Mouse (Mus musculus) kidney, postnatal 0 days (tissue): ENCODE data around the gene Zfp541. TPM values are rescaled to one million over a fixed set of nuclear protein-coding genes. Genes with fewer than 3 reads are reported as not detected.
A peak's percentile ranks its signal among the peaks of the same experiment; 100 is the strongest.

ENCODE experiments used
- ATAC-seq: fragments of 200-750 bp; cut with Nextera tagmentation; replicated peaks from 2 replicates; pipeline ENCODE4 v1.8.0; 2017; ENCODE audit warnings: low read depth, moderate number of reproducible peaks, moderate TSS enrichment, moderate library complexity; ENCODE audit not compliant: low FRiP score
- DNase-seq: peaks from one replicate; pipeline ENCODE4 v3.0.0-alpha.2; 2016; ENCODE audit warnings: low spot score
- H3K27ac ChIP-seq: fragments of 300-500 bp; sonication (generic); 2 replicates; pipeline ENCODE4 v1.5.1; 2014; ENCODE audit warnings: mild to moderate bottlenecking
- H3K27me3 ChIP-seq: fragments of 300-500 bp; sonication (generic); 2 replicates; pipeline ENCODE4 v1.6.1; 2014; ENCODE audit warnings: low read length, mixed read lengths; ENCODE audit not compliant: insufficient read depth
- H3K36me3 ChIP-seq: fragments of 300-500 bp; sonication (generic); 2 replicates; pipeline ENCODE4 v1.6.1; 2014; ENCODE audit warnings: low read length, mixed read lengths; ENCODE audit not compliant: insufficient read depth
- H3K4me1 ChIP-seq: fragments of 300-500 bp; sonication (generic); replicated peaks from 2 replicates; pipeline ENCODE4 v1.6.1; 2014; ENCODE audit warnings: antibody characterized with exemption, low read length, mixed read lengths; ENCODE audit not compliant: insufficient read depth
- H3K4me2 ChIP-seq: fragments of 300-500 bp; sonication (generic); 2 replicates; pipeline ENCODE4 v1.6.1; 2014; ENCODE audit warnings: mild to moderate bottlenecking, low read length, moderate library complexity, mixed read lengths
- H3K4me3 ChIP-seq: fragments of 300-500 bp; sonication (generic); replicated peaks from 2 replicates; pipeline ENCODE4 v1.5.1; 2014; ENCODE audit warnings: low read depth, low read length
- H3K9ac ChIP-seq: fragments of 300-500 bp; sonication (generic); 2 replicates; pipeline ENCODE4 v1.6.1; 2014; ENCODE audit warnings: low read depth, low read length
- H3K9me3 ChIP-seq: fragments of 300-500 bp; sonication (generic); replicated peaks from 2 replicates; pipeline ENCODE4 v1.6.1; 2016; ENCODE audit warnings: low read length, inconsistent platforms, mixed read lengths
- CTCF ChIP-seq: IDR thresholded peaks from 2 replicates; pipeline ENCODE4 v1.5.1; 2016; ENCODE audit warnings: antibody characterized with exemption, low read depth, mild to moderate bottlenecking, moderate library complexity
- WGBS: fragments of 180-500 bp; shearing (Covaris S2); extraction: QIAGEN DNeasy Blood & Tissue Kit; methylation state at CpG from one replicate; pipeline ENCODE4 v1.1.7; 2014; 5-methylcytosine and 5-hydroxymethylcytosine counted together
- polyA plus RNA-seq: library from polyadenylated mRNA; unstranded; fragments of >200 nt; fragmentation: Nextera tagmentation; extraction: Ambion mirVana; gene quantifications from 2 replicates; pipeline ENCODE4 v1.2.1, GENCODE M21; 2015

The Zfp541 gene
- polyA plus RNA-seq, 1 experiment from 2014 or later, result 0.05 TPM

DNA sequence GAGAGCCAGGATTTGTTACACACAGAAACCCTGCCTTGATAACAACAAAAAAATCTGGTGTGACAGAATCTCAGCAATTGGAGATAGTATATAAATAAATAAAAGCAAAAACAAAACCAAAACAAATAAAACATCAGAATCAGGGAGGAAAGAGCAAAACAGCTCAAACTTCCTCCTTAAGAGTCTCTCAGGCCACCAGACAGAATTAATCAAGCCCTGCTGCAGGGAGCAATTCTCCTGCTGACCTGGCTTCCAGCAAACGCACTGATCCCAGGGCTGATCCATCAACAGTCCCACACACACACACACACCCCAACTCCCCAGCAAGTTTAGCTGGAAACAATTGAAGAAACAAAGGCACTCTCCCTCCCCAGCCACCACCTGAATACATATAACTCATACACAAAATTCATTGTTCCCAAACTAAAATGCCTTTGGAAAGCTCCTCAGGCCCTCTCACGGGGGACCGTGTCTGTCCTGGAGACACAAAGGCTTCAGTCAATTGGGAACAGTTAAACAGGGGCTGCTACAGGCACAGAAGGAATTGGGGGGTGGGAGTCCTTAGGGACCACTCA lies 17.7 kb upstream of the Zfp541 start:
- H3K4me1 ChIP-seq, result peaks cover 25% of the 10 kb centered on the region
- H3K4me2 ChIP-seq, result peak overlapping the region; percentile 21; the same call in 1 of the 2 replicates
- H3K27ac ChIP-seq, result peak overlapping the region; percentile 32
- no peaks in the 10 kb centered on the region for H3K27me3 ChIP-seq
- H3K36me3 ChIP-seq, result no peaks in the 10 kb centered on the region
- WGBS, result 43% methylated on average over 3 of the region's 3 CpGs
- H3K9me3 ChIP-seq, result no peaks in the 10 kb centered on the region
- DNase-seq (peak; percentile 48), ATAC-seq (no peak)
- H3K4me3 ChIP-seq, result no peak overlapping the region
- TF ChIP-seq CTCF, result no peak
- 0 out of 2 replicates have a peak overlapping the region, but pooled peaks have one; percentile 13 for H3K9ac ChIP-seq

GRCm38 (mm10) chr7:16044531-16044930 lies 17.1 kb upstream of the Zfp541 start:
- Histone ChIP-seq H3K27ac (peak overlapping the region; percentile 47; the same call in 1 of the 2 replicates), H3K4me2 (no peak overlapping the region), H3K4me3 (no peak overlapping the region), H3K9me3 (no peaks in the 10 kb centered on the region), H3K27me3 (no peaks in the 10 kb centered on the region), H3K9ac (0 out of 2 replicates have a peak overlapping the region, but pooled peaks have one; percentile 13), H3K4me1 (peaks cover 31% of the 10 kb centered on the region), H3K36me3 (no peaks in the 10 kb centered on the region)
- no peak for ATAC-seq
- TF ChIP-seq CTCF, result no peak
- WGBS, result 31% methylated on average over 5 of the region's 5 CpGs
- no peak for DNase-seq

DNA sequence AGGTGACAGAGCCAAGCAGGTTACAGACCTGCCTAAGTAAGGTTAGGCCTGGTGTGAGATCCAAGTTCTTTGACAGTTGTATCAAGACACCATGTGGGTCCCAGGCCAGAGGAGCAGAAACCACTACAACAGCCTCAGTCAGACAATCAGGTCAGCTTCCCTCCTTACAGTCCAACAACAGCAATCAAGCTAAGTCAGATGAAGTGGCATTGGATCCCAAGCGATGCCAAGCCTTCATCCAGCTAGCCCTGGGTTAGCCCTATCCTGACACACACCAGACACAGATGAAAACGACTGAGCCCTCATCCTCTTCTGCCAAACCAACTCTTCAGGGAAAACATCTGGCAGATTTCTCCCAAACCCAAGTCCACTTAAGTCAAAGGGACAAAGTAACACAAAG lies 16.1 kb upstream of the Zfp541 start:
- H3K4me1 ChIP-seq, result peaks cover 40% of the 10 kb centered on the region
- H3K36me3 ChIP-seq, result no peaks in the 10 kb centered on the region
- peak overlapping the region; percentile 97 for H3K27ac ChIP-seq
- DNase-seq (no peak), ATAC-seq (no peak)
- WGBS, result 51% methylated on average over 2 of the region's 2 CpGs
- H3K27me3 ChIP-seq, result no peaks in the 10 kb centered on the region
- peak overlapping the region; percentile 89; the same call in 1 of the 2 replicates for H3K4me2 ChIP-seq
- no peak for TF ChIP-seq CTCF
- H3K4me3 ChIP-seq, result no peak overlapping the region
- H3K9ac ChIP-seq, result no peak overlapping the region
- no peaks in the 10 kb centered on the region for H3K9me3 ChIP-seq

DNA sequence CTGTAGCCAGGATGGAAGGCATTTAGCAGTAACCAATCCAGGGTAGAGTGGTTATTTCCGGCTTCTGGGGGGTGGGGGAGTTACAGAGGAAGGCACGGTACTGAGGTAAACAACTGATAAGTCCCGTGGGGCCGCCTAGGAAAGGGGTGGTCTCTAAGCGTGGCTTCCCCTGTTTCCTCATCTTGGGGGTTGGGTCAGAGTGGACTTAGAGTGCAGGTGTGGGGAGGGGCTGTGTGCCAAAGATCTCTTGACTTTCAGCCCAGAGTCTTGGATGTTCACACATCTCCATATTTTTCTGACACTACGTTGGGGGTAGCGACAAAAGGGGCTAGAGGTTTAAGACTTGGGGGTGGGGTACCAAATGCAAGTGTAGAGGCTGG lies 15.5 kb upstream of the Zfp541 start:
- ATAC-seq, result peak; percentile 27; the same call in 1 of the 2 replicates
- peak overlapping the region; percentile 89 for H3K4me2 ChIP-seq
- H3K27ac ChIP-seq, result peak overlapping the region; percentile 97
- H3K4me3 ChIP-seq, result peak overlapping the region; percentile 88
- H3K27me3 ChIP-seq, result no peaks in the 10 kb centered on the region
- no peaks in the 10 kb centered on the region for H3K36me3 ChIP-seq
- H3K4me1 ChIP-seq, result peaks cover 40% of the 10 kb centered on the region
- H3K9ac ChIP-seq, result peak overlapping the region; percentile 96
- WGBS, result 3% methylated on average over 7 of the region's 7 CpGs
- peak; percentile 78 for DNase-seq
- H3K9me3 ChIP-seq, result no peaks in the 10 kb centered on the region
- TF ChIP-seq CTCF, result no peak

- H3K9ac ChIP-seq, result peak overlapping the region; percentile 96
- H3K36me3 ChIP-seq, result no peaks in the 10 kb centered on the region
- WGBS, result under 1% methylated on average over 46 of the region's 46 CpGs
- H3K27ac ChIP-seq, result peak overlapping the region; percentile 97
- DNase-seq (peak; percentile 75), ATAC-seq (peak; percentile 37)
- peak overlapping the region; percentile 88 for H3K4me3 ChIP-seq
- TF ChIP-seq CTCF, result no peak; the same call in 1 of the 2 replicates
- H3K9me3 ChIP-seq, result no peaks in the 10 kb centered on the region
- peak overlapping the region; percentile 89 for H3K4me2 ChIP-seq
- no peaks in the 10 kb centered on the region for H3K27me3 ChIP-seq
- peaks cover 42% of the 10 kb centered on the region for H3K4me1 ChIP-seq
Measured at GRCm38 (mm10) chr7:16046481-16047337, 14.9 kb upstream of the Zfp541 start.

- peak; percentile 65 for ATAC-seq
- Histone ChIP-seq H3K4me2 (peak within 1 kb of the TSS; percentile 89), H3K9me3 (no peaks in the 10 kb centered on the region), H3K27ac (peak within 1 kb of the TSS; percentile 97), H3K27me3 (no peaks in the 10 kb centered on the region), H3K36me3 (no peaks in the 10 kb centered on the region), H3K4me1 (peaks cover 43% of the 10 kb centered on the region), H3K4me3 (peak within 1 kb of the TSS; percentile 88), H3K9ac (peak within 1 kb of the TSS; percentile 96)
- TF ChIP-seq CTCF, result no peak
- peak; percentile 90 for DNase-seq
- WGBS, result under 1% methylated on average over 53 of the region's 69 CpGs
Measured at GRCm38 (mm10) chr7:16047338-16048146, 14.1 kb upstream of the Zfp541 start, which contains the start of gene Bicra. TSS of gene Bicra (minus strand) at chr7:16047921.
